ENCODE assay signal across 8 mouse cellular contexts in the genomic region with DNA sequence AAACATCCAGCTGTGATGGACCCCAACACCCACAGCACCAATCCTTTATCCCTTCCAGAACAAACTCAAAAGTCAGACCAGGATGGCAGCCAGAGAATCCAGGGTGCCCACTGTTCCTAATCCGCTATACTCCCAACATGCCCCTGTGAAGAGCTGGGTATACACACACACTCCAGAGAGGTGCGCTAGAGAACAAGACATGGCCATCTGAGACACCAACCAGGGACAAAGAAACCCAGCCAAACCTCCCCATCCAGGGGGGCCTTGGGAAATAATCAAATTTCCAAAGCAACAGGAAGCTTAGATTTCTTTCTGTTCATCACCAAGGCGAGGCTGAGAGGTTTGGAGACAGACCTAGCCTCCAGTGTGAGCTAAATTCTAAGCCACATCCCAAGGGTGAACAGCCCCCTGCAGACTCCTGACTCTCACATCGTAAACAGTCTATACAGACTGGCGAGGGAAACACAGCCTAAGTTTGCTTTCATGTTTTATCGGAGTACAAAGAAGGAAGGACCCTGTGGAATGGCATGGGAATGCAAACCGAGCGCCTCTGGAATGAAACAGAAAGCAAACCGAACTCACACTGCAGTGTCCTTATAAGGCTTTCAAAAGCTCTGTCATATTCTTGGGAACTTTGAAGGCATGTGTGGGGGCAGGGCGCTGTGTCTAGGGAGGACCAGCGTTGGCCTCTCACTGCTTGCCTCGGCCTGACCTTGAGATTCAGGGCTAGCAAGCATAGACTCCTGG.
DNase-seq lines count a peak whose midpoint lies in the region; ATAC-seq and TF ChIP-seq lines count a peak whose summit lies in the region.

No protein-coding gene starts in this region.

- TF ChIP-seq POLR2A in limb, embryonic 14.5 days (IDR thresholded peaks at IDR 0.05; ENCODE audit: borderline replicate concordance, extremely low read depth, insufficient read depth, insufficient read length), result no peak

- no peak for ATAC-seq in forebrain, embryonic 12.5 days (ENCODE audit: low FRiP score)
- ATAC-seq in embryonic facial prominence, embryonic 12.5 days (ENCODE audit: insufficient number of reproducible peaks, insufficient read depth, low FRiP score, low TSS enrichment), result no peak; the same call in 1 of the 2 replicates
- peak; percentile 65; the same call in 1 of the 2 replicates for ATAC-seq in limb, embryonic 14.5 days (ENCODE audit: low FRiP score, low read depth)
- ATAC-seq in stomach, postnatal 0 days (ENCODE audit: low FRiP score, low TSS enrichment), result peak; percentile 82
- ATAC-seq in forebrain, embryonic 11.5 days (replicated peaks; ENCODE audit: low FRiP score), result no peak
- no peak for ATAC-seq in forebrain, embryonic 13.5 days

- no peak overlapping the region for H3K4me2 ChIP-seq in forebrain, embryonic 12.5 days
- H3K4me2 ChIP-seq in embryonic facial prominence, embryonic 12.5 days (replicated peaks), result 0 out of 2 replicates have a peak overlapping the region, but pooled peaks have one; percentile 10
- peak overlapping the region; percentile 34 for H3K4me2 ChIP-seq in limb, embryonic 14.5 days (replicated peaks; ENCODE audit: low read depth, low read length, severe bottlenecking)
- peak overlapping the region; percentile 23 for H3K4me2 ChIP-seq in stomach, postnatal 0 days (replicated peaks; ENCODE audit: low read depth)
- H3K4me2 ChIP-seq in forebrain, embryonic 11.5 days (ENCODE audit: low read depth, low read length, severe bottlenecking), result no peak overlapping the region
- H3K4me2 ChIP-seq in forebrain, embryonic 13.5 days, result no peak overlapping the region

- peak; percentile 49 for TF ChIP-seq CTCF in stomach, postnatal 0 days (IDR thresholded peaks at IDR 0.05; ENCODE audit: low read depth)

- DNase-seq in forebrain, embryonic 10.5 days (ENCODE audit: extremely low spot score, low spot score), result no peak
- peak; percentile 54 for DNase-seq in heart, postnatal 4 days
- DNase-seq in limb, embryonic 14.5 days (ENCODE audit: low spot score), result no peak
- DNase-seq in stomach, postnatal 0 days (ENCODE audit: low spot score), result peak; percentile 27
- DNase-seq in forebrain, embryonic 11.5 days (ENCODE audit: low spot score), result no peak

- no peaks in the 10 kb centered on the region for H3K9me3 ChIP-seq in forebrain, embryonic 10.5 days
- H3K9me3 ChIP-seq in forebrain, embryonic 12.5 days, result no peaks in the 10 kb centered on the region
- H3K9me3 ChIP-seq in embryonic facial prominence, embryonic 12.5 days, result no peaks in the 10 kb centered on the region
- no peaks in the 10 kb centered on the region for H3K9me3 ChIP-seq in limb, embryonic 14.5 days (ENCODE audit: control insufficient read depth, low read length)
- H3K9me3 ChIP-seq in stomach, postnatal 0 days (ENCODE audit: control insufficient read depth, low read length), result no peaks in the 10 kb centered on the region
- H3K9me3 ChIP-seq in forebrain, embryonic 11.5 days (ENCODE audit: control insufficient read depth, low read length), result no peaks in the 10 kb centered on the region
- 0 out of 2 replicates have a peak, but pooled peaks cover 3% of the 10 kb centered on the region for H3K9me3 ChIP-seq in forebrain, embryonic 13.5 days (replicated peaks)

- H3K36me3 ChIP-seq in forebrain, embryonic 10.5 days (replicated peaks), result no peaks in the 10 kb centered on the region
- H3K36me3 ChIP-seq in forebrain, embryonic 12.5 days (replicated peaks), result no peaks in the 10 kb centered on the region
- no peaks in the 10 kb centered on the region for H3K36me3 ChIP-seq in embryonic facial prominence, embryonic 12.5 days
- no peaks in the 10 kb centered on the region for H3K36me3 ChIP-seq in limb, embryonic 14.5 days (ENCODE audit: control insufficient read depth, insufficient read depth, low read length)
- H3K36me3 ChIP-seq in stomach, postnatal 0 days (ENCODE audit: control insufficient read depth, insufficient read depth, low read length), result no peaks in the 10 kb centered on the region
- no peaks in the 10 kb centered on the region for H3K36me3 ChIP-seq in forebrain, embryonic 11.5 days (ENCODE audit: control insufficient read depth, insufficient read depth, low read length)
- no peaks in the 10 kb centered on the region for H3K36me3 ChIP-seq in forebrain, embryonic 13.5 days (ENCODE audit: poor library complexity, severe bottlenecking)

- peaks cover 17% of the 10 kb centered on the region for H3K4me1 ChIP-seq in forebrain, embryonic 10.5 days
- peaks cover 9% of the 10 kb centered on the region; the same call in 1 of the 2 replicates for H3K4me1 ChIP-seq in forebrain, embryonic 12.5 days
- H3K4me1 ChIP-seq in embryonic facial prominence, embryonic 12.5 days, result peaks cover 9% of the 10 kb centered on the region
- H3K4me1 ChIP-seq in limb, embryonic 14.5 days (ENCODE audit: control insufficient read depth, insufficient read depth, low read length), result peaks cover 14% of the 10 kb centered on the region; the same call in 1 of the 2 replicates
- H3K4me1 ChIP-seq in stomach, postnatal 0 days (replicated peaks; ENCODE audit: control insufficient read depth, insufficient read depth), result no peaks in the 10 kb centered on the region
- H3K4me1 ChIP-seq in forebrain, embryonic 11.5 days (replicated peaks; ENCODE audit: control insufficient read depth, insufficient read depth, low read length), result 0 out of 2 replicates have a peak, but pooled peaks cover 2% of the 10 kb centered on the region
- H3K4me1 ChIP-seq in forebrain, embryonic 13.5 days, result no peaks in the 10 kb centered on the region

- no peaks in the 10 kb centered on the region for H3K27me3 ChIP-seq in forebrain, embryonic 10.5 days (ENCODE audit: poor library complexity, severe bottlenecking)
- no peaks in the 10 kb centered on the region for H3K27me3 ChIP-seq in forebrain, embryonic 12.5 days
- no peaks in the 10 kb centered on the region for H3K27me3 ChIP-seq in embryonic facial prominence, embryonic 12.5 days
- no peaks in the 10 kb centered on the region for H3K27me3 ChIP-seq in limb, embryonic 14.5 days (ENCODE audit: control insufficient read depth, insufficient read depth, low read length)
- no peaks in the 10 kb centered on the region for H3K27me3 ChIP-seq in stomach, postnatal 0 days (ENCODE audit: control insufficient read depth, insufficient read depth, low read length)
- H3K27me3 ChIP-seq in forebrain, embryonic 11.5 days (ENCODE audit: control insufficient read depth, insufficient read depth, low read length), result no peaks in the 10 kb centered on the region
- H3K27me3 ChIP-seq in forebrain, embryonic 13.5 days, result no peaks in the 10 kb centered on the region

- no peak overlapping the region for H3K9ac ChIP-seq in forebrain, embryonic 12.5 days
- no peak overlapping the region for H3K9ac ChIP-seq in embryonic facial prominence, embryonic 12.5 days
- H3K9ac ChIP-seq in limb, embryonic 14.5 days (ENCODE audit: low read depth, low read length, severe bottlenecking), result peak overlapping the region; percentile 25
- peak overlapping the region; percentile 41; the same call in 1 of the 2 replicates for H3K9ac ChIP-seq in stomach, postnatal 0 days (ENCODE audit: low read length)
- H3K9ac ChIP-seq in forebrain, embryonic 11.5 days (ENCODE audit: low read length), result no peak overlapping the region
- H3K9ac ChIP-seq in forebrain, embryonic 13.5 days, result no peak overlapping the region

- TF ChIP-seq EP300 in stomach, postnatal 0 days (optimal IDR thresholded peaks at IDR 0.05), result no peak

- H3K27ac ChIP-seq in forebrain, embryonic 10.5 days, result peak overlapping the region; percentile 63
- no peak overlapping the region for H3K27ac ChIP-seq in forebrain, embryonic 12.5 days
- H3K27ac ChIP-seq in embryonic facial prominence, embryonic 12.5 days, result peak overlapping the region; percentile 64; the same call in 1 of the 2 replicates
- peak overlapping the region; percentile 59 for H3K27ac ChIP-seq in limb, embryonic 14.5 days (replicated peaks; ENCODE audit: low read depth, low read length)
- peak overlapping the region; percentile 92 for H3K27ac ChIP-seq in stomach, postnatal 0 days (replicated peaks)
- no peak overlapping the region for H3K27ac ChIP-seq in forebrain, embryonic 11.5 days (ENCODE audit: low read depth, low read length)
- no peak overlapping the region for H3K27ac ChIP-seq in forebrain, embryonic 13.5 days

- WGBS in forebrain, embryonic 10.5 days, result 57% methylated on average over 12 of the region's 12 CpGs
- WGBS in forebrain, embryonic 12.5 days, result 39% methylated on average over 12 of the region's 12 CpGs
- WGBS in embryonic facial prominence, embryonic 12.5 days, result 35% methylated on average over 12 of the region's 12 CpGs
- 18% methylated on average over 12 of the region's 12 CpGs for WGBS in limb, embryonic 14.5 days
- WGBS in stomach, postnatal 0 days, result 20% methylated on average over 12 of the region's 12 CpGs
- WGBS in forebrain, embryonic 11.5 days, result 48% methylated on average over 12 of the region's 12 CpGs
- 43% methylated on average over 12 of the region's 12 CpGs for WGBS in forebrain, embryonic 13.5 days

- no peak overlapping the region for H3K4me3 ChIP-seq in forebrain, embryonic 10.5 days
- no peak overlapping the region for H3K4me3 ChIP-seq in forebrain, embryonic 12.5 days (replicated peaks)
- no peak overlapping the region for H3K4me3 ChIP-seq in embryonic facial prominence, embryonic 12.5 days
- no peak overlapping the region; the same call in 1 of the 2 replicates for H3K4me3 ChIP-seq in limb, embryonic 14.5 days (replicated peaks; ENCODE audit: low read length)
- H3K4me3 ChIP-seq in stomach, postnatal 0 days (ENCODE audit: low read depth, low read length), result peak overlapping the region; percentile 0; the same call in 1 of the 2 replicates
- H3K4me3 ChIP-seq in forebrain, embryonic 11.5 days (ENCODE audit: low read depth, low read length), result no peak overlapping the region
- H3K4me3 ChIP-seq in forebrain, embryonic 13.5 days, result no peak overlapping the region

Comparison
In these comparisons a context has a peak if more than half of its experiments do, and no peak if none do; other contexts are left out.
1. H3K27ac ChIP-seq: peak in forebrain, embryonic 10.5 days (single experiment), embryonic facial prominence, embryonic 12.5 days (single experiment), limb, embryonic 14.5 days (single experiment) and stomach, postnatal 0 days (single experiment); none in forebrain, embryonic 12.5 days (single experiment), forebrain, embryonic 11.5 days (single experiment) and forebrain, embryonic 13.5 days (single experiment).
2. DNase-seq: peak in heart, postnatal 4 days (single experiment) and stomach, postnatal 0 days (single experiment); none in forebrain, embryonic 10.5 days (single experiment), limb, embryonic 14.5 days (single experiment) and forebrain, embryonic 11.5 days (single experiment).
3. ATAC-seq: peak in limb, embryonic 14.5 days (single experiment) and stomach, postnatal 0 days (single experiment); none in forebrain, embryonic 12.5 days (single experiment), embryonic facial prominence, embryonic 12.5 days (single experiment), forebrain, embryonic 11.5 days (single experiment) and forebrain, embryonic 13.5 days (single experiment).
4. H3K4me2 ChIP-seq: peak in embryonic facial prominence, embryonic 12.5 days (single experiment), limb, embryonic 14.5 days (single experiment) and stomach, postnatal 0 days (single experiment); none in forebrain, embryonic 12.5 days (single experiment), forebrain, embryonic 11.5 days (single experiment) and forebrain, embryonic 13.5 days (single experiment).
5. H3K9ac ChIP-seq: peak in limb, embryonic 14.5 days (single experiment) and stomach, postnatal 0 days (single experiment); none in forebrain, embryonic 12.5 days (single experiment), embryonic facial prominence, embryonic 12.5 days (single experiment), forebrain, embryonic 11.5 days (single experiment) and forebrain, embryonic 13.5 days (single experiment).